Mouse (Mus musculus) CH12.LX (cell line): ENCODE data around the gene Aldoart2. TPM values are rescaled to one million over a fixed set of nuclear protein-coding genes. Genes with fewer than 3 reads are reported as not detected.

Experiments
- DNase-seq: peaks from one replicate; pipeline ENCODE4 v3.0.0-alpha.2; 2013; ENCODE audit errors: extremely low read depth
- H3K27ac ChIP-seq: 2 replicates; pipeline ENCODE4 v1.5.1; 2012; ENCODE audit warnings: low read depth, mild to moderate bottlenecking, control low read depth, moderate library complexity; ENCODE audit not compliant: insufficient read depth
- H3K27me3 ChIP-seq: replicated peaks from 2 replicates; pipeline ENCODE3; 2012; ENCODE audit warnings: inconsistent platforms
- H3K36me3 ChIP-seq, 2 experiments: replicated peaks in 1 of 2; 2 replicates each; pipeline versions ENCODE3 to v1.6.1; 2012; ENCODE audit warnings: inconsistent platforms in 1 of 2, low read length in 1 of 2, mild to moderate bottlenecking in 1 of 2, mixed read lengths in 1 of 2, moderate library complexity in 1 of 2; ENCODE audit not compliant: control insufficient read depth in 1 of 2, insufficient read depth in 1 of 2
- H3K4me1 ChIP-seq, 2 experiments: 2 replicates each; pipeline ENCODE4 v1.6.1; 2012; ENCODE audit warnings: inconsistent platforms in 1 of 2, moderate library complexity in 1 of 2; ENCODE audit not compliant: insufficient read depth in 2 of 2, control insufficient read depth in 1 of 2
- H3K4me2 ChIP-seq: 2 replicates; pipeline ENCODE4 v1.6.1; 2012; ENCODE audit warnings: low read depth, mild to moderate bottlenecking, control low read depth; ENCODE audit not compliant: poor library complexity, insufficient read depth, severe bottlenecking
- H3K4me3 ChIP-seq, 3 experiments: fragments of 150-350 bp in 1 of 3; sonication (generic) in 1 of 3; replicated peaks in 1 of 3; 2 replicates each; pipeline versions ENCODE3 to v1.5.1; 2011 to 2012; ENCODE audit warnings: low read depth in 2 of 3, low read length in 2 of 3, mild to moderate bottlenecking in 2 of 3, moderate library complexity in 2 of 3, control low read depth in 1 of 3, improper control_type of control experiment in 1 of 3, inconsistent platforms in 1 of 3, mixed read lengths in 1 of 3; ENCODE audit not compliant: poor library complexity in 1 of 3
- H3K79me2 ChIP-seq: replicated peaks from 2 replicates; pipeline ENCODE4 v1.6.1; 2012; ENCODE audit warnings: mild to moderate bottlenecking, moderate library complexity; ENCODE audit not compliant: control insufficient read depth, poor library complexity, insufficient read depth, severe bottlenecking; ENCODE audit errors: extremely low read depth
- H3K9ac ChIP-seq: 2 replicates; pipeline ENCODE4 v1.6.1; 2012; ENCODE audit warnings: low read depth, mild to moderate bottlenecking, control low read depth, moderate library complexity; ENCODE audit not compliant: insufficient read depth
- H3K9me3 ChIP-seq: replicated peaks from 2 replicates; pipeline ENCODE3; 2012; ENCODE audit warnings: low read length, inconsistent platforms, mixed read lengths
- BHLHE40 ChIP-seq: IDR thresholded peaks from 2 replicates; pipeline ENCODE4 v1.6.1; 2011; ENCODE audit warnings: mild to moderate bottlenecking, low read depth, low read length, improper control_type of control experiment
- CHD2 ChIP-seq: IDR thresholded peaks from 2 replicates; pipeline ENCODE4 v1.6.1; 2011; ENCODE audit warnings: low read length, improper control_type of control experiment
- CTCF ChIP-seq, 2 experiments: IDR thresholded peaks in 1 of 2; conservative IDR thresholded peaks in 1 of 2; 2 replicates each; pipeline ENCODE4 v1.5.1; 2011 to 2012; ENCODE audit warnings: low read depth in 2 of 2, low read length in 2 of 2, improper control_type of control experiment in 1 of 2, inconsistent platforms in 1 of 2, mild to moderate bottlenecking in 1 of 2, moderate library complexity in 1 of 2
- E2F4 ChIP-seq: IDR thresholded peaks from 2 replicates; pipeline ENCODE4 v1.6.1; 2011; ENCODE audit warnings: low read depth, low read length, improper control_type of control experiment; ENCODE audit not compliant: insufficient replicate concordance
- ELF1 ChIP-seq: IDR thresholded peaks from 2 replicates; pipeline ENCODE4 v1.6.1; 2014; ENCODE audit warnings: low read depth, mild to moderate bottlenecking, inconsistent platforms, low read length, improper control_type of control experiment
- EP300 ChIP-seq: IDR thresholded peaks from 2 replicates; pipeline ENCODE4 v1.6.1; 2011; ENCODE audit warnings: low read length, improper control_type of control experiment
- ETS1 ChIP-seq: conservative IDR thresholded peaks from 2 replicates; pipeline ENCODE4 v1.6.1; 2012; ENCODE audit warnings: low read depth, mild to moderate bottlenecking, inconsistent platforms, low read length, improper control_type of control experiment, moderate library complexity
- HCFC1 ChIP-seq: IDR thresholded peaks from 2 replicates; pipeline ENCODE4 v1.6.1; 2012; ENCODE audit warnings: low read depth, mild to moderate bottlenecking, inconsistent platforms, low read length, improper control_type of control experiment
- JUN ChIP-seq: IDR thresholded peaks from 2 replicates; pipeline ENCODE4 v1.6.1; 2011; ENCODE audit warnings: low read depth, mild to moderate bottlenecking, low read length, improper control_type of control experiment, moderate library complexity; ENCODE audit not compliant: insufficient read depth
- MAFK ChIP-seq: IDR thresholded peaks from 2 replicates; pipeline ENCODE4 v1.6.1; 2011; ENCODE audit warnings: low read length, improper control_type of control experiment; ENCODE audit not compliant: insufficient replicate concordance
- MAX ChIP-seq: IDR thresholded peaks from 2 replicates; pipeline ENCODE4 v1.6.1; 2011; ENCODE audit warnings: low read length, improper control_type of control experiment
- MAZ ChIP-seq: IDR thresholded peaks from 2 replicates; pipeline ENCODE4 v1.6.1; 2012; ENCODE audit warnings: low read depth, mild to moderate bottlenecking, inconsistent platforms, low read length, improper control_type of control experiment, moderate library complexity
- NRF1 ChIP-seq: IDR thresholded peaks from 2 replicates; pipeline ENCODE4 v1.6.1; 2014; ENCODE audit warnings: low read depth, mild to moderate bottlenecking, inconsistent platforms, low read length, improper control_type of control experiment, moderate library complexity
- RAD21 ChIP-seq: IDR thresholded peaks from 2 replicates; pipeline ENCODE4 v1.6.1; 2011; ENCODE audit warnings: low read depth, mild to moderate bottlenecking, low read length, improper control_type of control experiment, moderate library complexity
- RCOR1 ChIP-seq: conservative IDR thresholded peaks from 2 replicates; pipeline ENCODE4 v1.6.1; 2012; ENCODE audit warnings: low read depth, mild to moderate bottlenecking, inconsistent platforms, low read length, improper control_type of control experiment
- TBP ChIP-seq: conservative IDR thresholded peaks from 2 replicates; pipeline ENCODE4 v1.6.1; 2011; ENCODE audit warnings: low read depth, low read length, improper control_type of control experiment
- USF1 ChIP-seq: IDR thresholded peaks from 2 replicates; pipeline ENCODE4 v1.6.1; 2014; ENCODE audit warnings: low read depth, mild to moderate bottlenecking, inconsistent platforms, low read length, improper control_type of control experiment
- ZC3H11A ChIP-seq: IDR thresholded peaks from 2 replicates; pipeline ENCODE4 v1.6.1; 2012; ENCODE audit warnings: low read depth, mild to moderate bottlenecking, inconsistent platforms, low read length, improper control_type of control experiment
- ZMIZ1 ChIP-seq: IDR thresholded peaks from 2 replicates; pipeline ENCODE4 v1.6.1; 2012; ENCODE audit warnings: low read depth, mild to moderate bottlenecking, inconsistent platforms, low read length, improper control_type of control experiment
- dilution Hi-C: fragments of 300-500 bp; cut with MboI; formaldehyde crosslinking; loops from 2 replicates; pipeline ENCODE4 v1.14.3; 2020; ENCODE audit warnings: low sequenced_read_pairs; ENCODE audit not compliant: extremely low pct_unique_long_range_greater_than_20kb, extremely low pct_ligation_motif_present
- in situ Hi-C: fragments of 300-500 bp; cut with MboI; formaldehyde crosslinking; loops from 3 replicates; pipeline ENCODE4 v1.14.3; 2019; ENCODE audit warnings: low sequenced_read_pairs, low pct_ligation_motif_present, low pct_unique_long_range_greater_than_20kb, mixed read lengths
- polyA plus RNA-seq: library from polyadenylated mRNA; unstranded; fragments of >175 nt; gene quantifications from 2 replicates; pipeline ENCODE4 v1.2.1, GENCODE M21; 2012; ENCODE audit warnings: low read depth; ENCODE audit not compliant: insufficient read length
- total RNA-seq, 2 experiments: library from RNA; depleted of rRNA; stranded (reverse); fragments of 300-350 nt in 1 of 2; fragments of >200 nt in 1 of 2; gene quantifications; 2 replicates each; pipeline ENCODE4 v1.2.3; 2012 to 2014

Gene Aldoart2
- total and polyA plus RNA-seq, 3 experiments: not detected

GRCm38 (mm10) chr12:55563742-55564141 is 1.3 kb upstream of the Aldoart2 start:
- no peak overlapping the region for H3K9ac ChIP-seq
- H3K36me3 ChIP-seq: no peaks in the 10 kb centered on the region
- no peaks in the 10 kb centered on the region for H3K27me3 ChIP-seq
- in situ Hi-C loops: no loop called here
- TF ChIP-seq JUN (no peak), RCOR1 (no peak), CHD2 (no peak), MAFK (no peak), TBP (no peak), RAD21 (no peak), E2F4 (no peak), ZC3H11A (no peak), HCFC1 (no peak), ELF1 (no peak), USF1 (no peak), CTCF (conservative IDR thresholded peaks at IDR 0.05 in 1 of 2, IDR thresholded peaks at IDR 0.05 in 1 of 2; ENCODE audit: low read depth in 2 of 2, low read length in 2 of 2) (no peak), BHLHE40 (no peak)
- H3K79me2 ChIP-seq: no peaks in the 10 kb centered on the region
- no peaks in the 10 kb centered on the region for H3K9me3 ChIP-seq
- H3K4me3 ChIP-seq: no peak overlapping the region
- peaks cover 3 to 10% of the 10 kb centered on the region in 2 experiments; a peak in 3 of 4 replicates for H3K4me1 ChIP-seq
- no peak for DNase-seq
- dilution Hi-C loops: no loop called here
- no peak overlapping the region for H3K4me2 ChIP-seq
- no peak overlapping the region for H3K27ac ChIP-seq

- Histone ChIP-seq H3K36me3 (no peaks in the 10 kb centered on the region), H3K27ac (no peak overlapping the region), H3K4me1 (peaks cover 3 to 10% of the 10 kb centered on the region in 2 experiments; a peak in 3 of 4 replicates), H3K27me3 (no peaks in the 10 kb centered on the region), H3K9ac (no peak overlapping the region), H3K79me2 (no peaks in the 10 kb centered on the region), H3K9me3 (no peaks in the 10 kb centered on the region), H3K4me2 (no peak overlapping the region), H3K4me3 (no peak overlapping the region)
- no peak for TF ChIP-seq NRF1
- TF ChIP-seq CTCF (conservative IDR thresholded peaks at IDR 0.05 in 1 of 2, IDR thresholded peaks at IDR 0.05 in 1 of 2; ENCODE audit: low read depth in 2 of 2, low read length in 2 of 2): peak in 1 of 2 experiments; percentile 31; a peak in 2 of 4 replicates
- TF ChIP-seq BHLHE40: no peak
- no peak for TF ChIP-seq EP300
- no peak for TF ChIP-seq ZMIZ1
- TF ChIP-seq MAX: no peak
- TF ChIP-seq ETS1: no peak
- TF ChIP-seq MAZ: no peak
- in situ Hi-C loops (no loop called here), dilution Hi-C loops (no loop called here)
- DNase-seq: no peak
These were observed 664 bp upstream of the Aldoart2 start for GRCm38 (mm10) chr12:55564187-55564963.
